Mouse (Mus musculus): ENCODE measurements around the gene Pakap.

Pakap gene

GRCm38 (mm10) chr4:57567666-57568206 lies at the start of gene Pakap:
Pakap (plus strand) TSS chr4:57568179.
- peak; percentile 53 for DNase-seq

DNA sequence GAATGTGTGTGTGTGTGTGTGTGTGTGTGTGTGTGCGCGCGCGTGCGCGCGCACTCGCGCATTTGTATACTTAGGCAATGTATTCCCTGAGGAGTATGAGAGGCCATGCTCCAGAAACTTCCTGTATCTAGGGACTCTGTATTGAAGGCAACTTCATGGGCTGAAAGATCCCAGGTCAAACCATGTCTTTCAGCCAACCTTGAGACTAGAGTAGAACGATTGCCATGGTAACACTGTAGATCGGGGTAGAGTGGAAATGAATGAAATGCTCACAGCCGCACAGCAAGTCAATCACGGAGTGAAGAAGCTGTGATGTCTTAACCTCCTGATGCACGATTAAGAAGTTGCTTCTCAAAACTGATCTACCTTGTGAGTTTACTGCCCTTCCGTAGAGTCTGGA lies 44.5 kb upstream of the Pakap start:
- DNase-seq: no peak

DNA sequence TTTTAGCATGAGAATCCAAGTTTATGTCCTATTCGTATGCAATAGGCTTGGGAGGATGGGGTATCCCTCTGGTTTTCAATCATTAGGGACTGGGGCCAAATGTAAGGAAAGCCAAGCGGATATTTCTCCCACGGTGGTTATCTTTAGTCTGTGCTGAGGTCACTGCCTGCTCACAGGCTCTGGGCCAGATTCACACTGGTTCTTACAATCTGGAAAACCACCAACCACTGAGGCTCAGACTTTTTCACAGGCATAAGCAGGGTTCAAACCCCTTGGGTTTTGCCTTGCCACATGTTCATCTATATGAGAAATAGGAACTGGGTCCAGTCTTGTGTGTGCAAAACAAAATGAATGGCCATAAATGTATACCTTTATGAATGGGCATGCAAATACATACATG lies 43.5 kb upstream of the Pakap start:
- no peak for DNase-seq

DNA sequence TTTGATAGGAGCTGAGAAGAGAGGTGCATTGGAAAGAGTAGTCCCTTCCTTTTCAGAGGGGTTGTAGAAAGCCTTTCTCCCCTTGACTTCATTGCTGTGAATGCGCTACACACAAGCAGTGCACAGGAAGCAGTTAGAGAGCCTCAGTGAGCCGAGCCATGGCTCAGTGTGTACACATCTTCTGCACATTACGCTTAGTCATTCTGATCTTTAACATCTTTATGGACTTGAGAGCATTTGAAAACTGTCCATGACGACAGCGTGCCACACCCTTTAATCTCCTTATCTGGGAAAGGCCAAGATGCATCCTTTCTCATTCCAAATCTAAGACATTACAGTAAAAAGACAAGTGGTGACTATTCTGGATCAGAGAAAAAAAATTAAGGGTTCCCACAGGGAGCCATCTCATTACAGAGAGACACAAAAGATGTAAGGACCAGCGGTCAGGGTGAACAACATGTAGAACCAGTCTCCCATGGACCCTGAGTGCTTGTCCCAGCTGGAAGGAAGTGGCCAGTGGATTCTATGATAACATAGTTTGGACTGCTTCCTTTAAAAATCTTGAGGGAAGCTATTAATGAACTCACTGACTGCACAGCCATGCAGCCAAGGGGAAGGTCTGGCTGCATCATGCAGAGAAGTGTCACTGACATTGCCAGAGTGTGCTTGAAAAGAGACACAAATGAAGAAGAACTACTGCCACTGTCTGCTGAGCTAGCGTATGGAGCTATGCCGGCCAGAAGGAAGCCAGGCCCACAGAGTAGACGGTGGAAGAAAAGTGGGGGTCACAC lies 42.6 kb upstream of the Pakap start:
- DNase-seq: no peak

GRCm38 (mm10) chr4:57528296-57528695 lies 39.7 kb upstream of the Pakap start:
- no peak for DNase-seq

- no peak for DNase-seq
Observed at GRCm38 (mm10) chr4:57533686-57534085, 34.3 kb upstream of the Pakap start.

DNA sequence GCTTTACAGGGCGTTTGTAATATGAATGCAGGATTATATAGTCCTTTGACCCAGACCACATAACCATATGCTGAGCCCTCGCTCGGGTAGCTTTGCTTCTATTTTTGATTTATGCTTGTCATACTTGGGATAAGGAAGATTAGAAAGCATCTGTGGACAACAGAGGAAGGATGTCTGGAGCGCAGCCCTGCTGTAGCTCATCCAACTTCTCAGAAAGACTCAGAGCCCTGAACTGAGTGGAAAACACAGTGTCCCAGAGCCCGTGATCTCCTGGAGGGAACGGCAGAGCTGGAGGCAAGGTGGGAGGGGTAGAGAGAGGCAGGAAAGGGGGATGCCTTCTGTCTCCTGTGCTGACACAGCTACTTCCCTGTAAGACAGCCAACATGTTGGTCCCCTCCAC lies 33.7 kb upstream of the Pakap start:
- no peak for DNase-seq

- DNase-seq: no peak
Observed at GRCm38 (mm10) chr4:57535087-57535486, 32.9 kb upstream of the Pakap start.

- DNase-seq: no peak
Observed at GRCm38 (mm10) chr4:57538029-57538688, 29.8 kb upstream of the Pakap start.

DNA sequence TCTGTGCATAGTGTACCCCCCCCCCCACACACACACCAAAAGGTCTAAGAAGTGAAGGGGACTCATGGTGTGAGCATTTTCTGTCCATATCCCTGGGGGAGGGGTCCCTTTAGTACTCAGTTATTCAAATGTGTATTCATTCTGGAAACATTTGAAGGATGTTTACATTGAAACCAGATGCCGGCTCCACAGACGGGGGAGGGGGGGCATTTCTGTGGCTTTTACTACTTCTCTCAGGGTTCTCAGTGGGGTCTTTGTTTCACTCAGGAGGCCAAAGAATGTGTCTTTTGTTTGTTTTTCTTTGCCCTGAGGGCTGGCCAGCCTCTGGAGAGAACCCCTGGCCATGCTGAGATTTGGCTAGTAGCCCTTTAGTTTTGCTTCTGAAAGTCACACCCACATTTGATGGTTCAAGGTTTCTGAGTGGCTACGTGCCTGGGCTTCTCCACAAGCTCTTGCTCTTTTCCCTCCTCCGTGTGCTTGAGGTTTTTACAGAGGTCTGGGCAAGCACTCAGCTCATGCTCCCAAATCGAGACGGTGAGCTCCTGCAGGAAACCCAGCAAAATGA lies 24.2 kb upstream of the Pakap start:
- peak; percentile 29 for DNase-seq

GRCm38 (mm10) chr4:57547785-57548184 lies 20.2 kb upstream of the Pakap start:
- DNase-seq: no peak

- DNase-seq: no peak
Observed at GRCm38 (mm10) chr4:57550216-57550615, 17.8 kb upstream of the Pakap start.

GRCm38 (mm10) chr4:57557102-57557501 lies 10.9 kb upstream of the Pakap start:
- no peak for DNase-seq

DNA sequence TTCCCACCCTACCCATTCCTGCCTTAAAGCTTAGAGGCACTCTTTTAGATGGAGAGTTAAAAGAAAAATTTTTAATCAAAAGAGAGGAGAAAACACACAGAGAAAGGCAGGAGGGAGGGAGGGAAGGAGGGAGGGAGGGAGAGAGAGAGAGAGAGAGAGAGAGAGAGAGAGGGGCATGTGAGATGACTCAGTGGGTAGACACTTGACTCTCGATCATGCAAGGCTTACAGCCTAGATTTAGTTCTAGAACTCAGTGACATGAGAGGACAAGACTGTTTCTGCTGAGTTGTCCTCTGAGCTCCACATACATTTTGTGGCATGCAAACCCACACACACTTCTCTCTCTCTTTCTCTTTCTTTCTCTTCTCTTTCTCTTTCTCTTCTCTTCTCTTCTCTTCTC lies 8.5 kb upstream of the Pakap start:
- DNase-seq: no peak

- no peak for DNase-seq
Observed at GRCm38 (mm10) chr4:57560010-57560409, 8.0 kb upstream of the Pakap start.

DNA sequence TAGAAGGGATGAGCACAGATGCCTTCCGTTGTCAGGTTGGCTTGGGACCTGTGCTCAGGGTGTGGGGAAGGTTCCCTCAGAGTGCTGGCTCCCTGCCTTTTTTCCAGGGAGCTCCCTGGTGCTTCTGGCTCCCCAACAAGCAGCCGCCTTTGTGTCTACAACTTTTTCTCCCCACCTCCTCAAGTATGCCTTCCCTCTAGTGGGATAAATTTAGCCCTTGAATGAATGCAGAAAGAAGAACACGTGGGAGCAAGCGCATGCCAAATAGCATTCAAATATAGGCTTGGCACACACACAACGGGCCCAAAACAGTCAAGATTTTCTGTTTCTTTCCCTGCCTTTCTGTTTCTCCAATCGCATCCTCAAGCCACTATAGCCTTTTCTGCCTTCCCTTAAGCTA lies 6.9 kb upstream of the Pakap start:
- peak; percentile 61 for DNase-seq

GRCm38 (mm10) chr4:57565283-57565682 lies 2.7 kb upstream of the Pakap start:
- no peak for DNase-seq

DNA sequence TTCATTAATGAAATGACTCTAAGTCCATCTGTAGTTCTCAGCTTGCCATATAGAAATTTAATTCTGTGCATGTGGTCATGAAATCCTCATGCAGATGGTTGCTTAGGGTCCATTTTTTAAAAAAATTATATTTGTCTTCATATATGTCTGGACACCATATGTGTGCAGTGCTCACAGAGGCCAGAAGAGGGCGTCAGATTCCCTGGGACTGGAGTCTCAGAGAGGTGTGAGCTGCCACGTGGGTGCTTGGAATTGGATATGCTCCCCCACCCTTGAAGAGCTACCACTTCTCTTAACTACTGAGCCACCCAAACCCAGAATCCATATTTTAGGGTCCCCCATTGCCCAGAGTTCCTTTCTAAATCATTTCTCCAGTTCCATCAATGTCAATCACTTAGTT lies 2.2 kb upstream of the Pakap start:
- no peak for DNase-seq

- DNase-seq: no peak
Observed at GRCm38 (mm10) chr4:57568268-57569068, 489 bp downstream of the Pakap start.

- no peak for DNase-seq
Observed at GRCm38 (mm10) chr4:57569069-57569355, 1.0 kb downstream of the Pakap start.

GRCm38 (mm10) chr4:57569711-57570110 lies 1.7 kb downstream of the Pakap start:
- DNase-seq: no peak

- no peak for DNase-seq
Observed at GRCm38 (mm10) chr4:57570229-57570628, 2.2 kb downstream of the Pakap start.

DNA sequence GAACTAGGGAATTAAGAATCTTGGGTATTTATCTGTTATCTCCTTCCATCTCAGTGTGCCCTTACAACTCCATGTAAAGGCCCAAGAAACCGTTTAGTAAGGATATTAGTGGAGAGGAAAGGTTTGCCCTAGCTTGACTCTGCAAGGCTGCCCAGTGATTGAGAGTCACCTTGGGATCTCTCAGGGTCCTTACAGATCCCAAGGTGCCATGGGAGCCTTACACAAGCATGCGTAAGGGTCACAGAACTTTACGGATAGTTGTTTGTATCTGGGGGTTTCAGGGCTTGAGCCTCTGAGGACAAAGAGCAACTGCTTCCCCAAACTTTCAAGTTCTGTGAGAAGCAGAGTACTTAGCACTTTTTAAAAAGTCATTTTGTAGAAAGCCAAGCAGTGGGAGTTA lies 6.2 kb downstream of the Pakap start:
- no peak for DNase-seq
